Mouse (Mus musculus) lung, adult 2 months (tissue): ENCODE measurements around the gene Snapc2. TPM values are rescaled to one million over a fixed set of nuclear protein-coding genes. Genes with fewer than 3 reads are reported as not detected.
A peak's percentile ranks its signal among the peaks of the same experiment; 100 is the strongest.
"Not testable (repeated sequence)": the region's sequence is repeated elsewhere in the genome, so short reads cannot be mapped to it uniquely, and the experiment has no call there.

Experiments
- DNase-seq: peaks from one replicate; pipeline ENCODE4 v3.0.0; 2022
- H3K4me1 ChIP-seq: fragments of 200-500 bp; 2 replicates; pipeline ENCODE4 v1.6.1; 2011; ENCODE audit warnings: low read length; ENCODE audit not compliant: control insufficient read depth, insufficient read depth
- H3K4me3 ChIP-seq: fragments of 200-500 bp; replicated peaks from 2 replicates; pipeline ENCODE3; 2011; ENCODE audit warnings: low read depth, mild to moderate bottlenecking, control low read depth, low read length; ENCODE audit errors: extremely low read depth
- CTCF ChIP-seq: fragments of 200-500 bp; IDR thresholded peaks from 2 replicates; pipeline ENCODE4 v1.5.1; 2011; ENCODE audit warnings: mild to moderate bottlenecking, low read length, control low read depth; ENCODE audit not compliant: insufficient read depth
- POLR2A ChIP-seq: fragments of 200-500 bp; IDR thresholded peaks from 2 replicates; pipeline ENCODE4 v1.6.1; 2011; ENCODE audit warnings: low read depth, mild to moderate bottlenecking, control low read depth, low read length, borderline replicate concordance; ENCODE audit errors: extremely low read depth
- WGBS: fragments of 180-500 bp; shearing (Covaris S2); methylation state at CpG from one replicate; pipeline ENCODE4 v1.1.7; 2018; 5-methylcytosine and 5-hydroxymethylcytosine counted together
- polyA plus RNA-seq: library from polyadenylated mRNA; depleted of rRNA; stranded (reverse); fragments of >200 nt; gene quantifications from 2 replicates; pipeline ENCODE4 v1.2.3, GENCODE M21; 2012

Gene Snapc2
- polyA plus RNA-seq, 1 experiment = 34.5 TPM

DNA sequence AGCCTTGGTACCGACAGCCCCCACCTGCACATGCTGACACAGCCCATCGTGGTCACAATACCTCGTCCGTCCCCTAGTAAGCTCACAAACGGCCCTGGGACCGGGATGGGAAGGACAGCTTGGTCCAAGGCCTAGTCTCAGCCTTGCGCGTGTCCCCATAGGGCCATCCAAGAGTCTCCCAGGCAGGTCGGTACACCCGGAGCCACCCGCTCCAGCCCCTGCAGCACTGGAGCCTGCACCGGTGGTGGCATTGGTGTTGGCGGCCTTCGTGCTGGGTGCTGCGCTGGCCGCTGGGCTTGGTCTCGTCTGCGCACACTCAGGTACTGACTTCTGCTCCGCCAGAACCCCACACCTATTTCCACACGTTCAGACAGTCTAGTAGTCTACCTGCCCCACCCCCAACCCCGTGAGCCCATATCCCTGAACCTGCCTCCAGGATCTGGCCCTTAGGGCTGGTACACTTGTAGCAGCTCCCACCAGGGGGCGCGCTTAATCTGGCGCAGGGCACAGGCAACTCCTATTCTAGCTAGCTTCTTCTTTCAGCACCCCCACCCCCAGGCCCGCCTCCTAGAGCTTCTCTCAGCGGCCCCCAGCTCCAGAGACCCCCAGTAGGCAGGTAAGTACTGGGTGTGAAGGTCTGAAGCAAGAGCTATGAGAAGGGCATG lies 2.4 kb upstream of the Snapc2 start:
- Histone ChIP-seq H3K4me1 (peaks cover 7% of the 10 kb centered on the region), H3K4me3 (no peak overlapping the region)
- 46% methylated on average over 26 of the region's 26 CpGs for WGBS
- peak; percentile 81 for DNase-seq
- TF ChIP-seq POLR2A = no peak
- TF ChIP-seq CTCF = peak; percentile 78

DNA sequence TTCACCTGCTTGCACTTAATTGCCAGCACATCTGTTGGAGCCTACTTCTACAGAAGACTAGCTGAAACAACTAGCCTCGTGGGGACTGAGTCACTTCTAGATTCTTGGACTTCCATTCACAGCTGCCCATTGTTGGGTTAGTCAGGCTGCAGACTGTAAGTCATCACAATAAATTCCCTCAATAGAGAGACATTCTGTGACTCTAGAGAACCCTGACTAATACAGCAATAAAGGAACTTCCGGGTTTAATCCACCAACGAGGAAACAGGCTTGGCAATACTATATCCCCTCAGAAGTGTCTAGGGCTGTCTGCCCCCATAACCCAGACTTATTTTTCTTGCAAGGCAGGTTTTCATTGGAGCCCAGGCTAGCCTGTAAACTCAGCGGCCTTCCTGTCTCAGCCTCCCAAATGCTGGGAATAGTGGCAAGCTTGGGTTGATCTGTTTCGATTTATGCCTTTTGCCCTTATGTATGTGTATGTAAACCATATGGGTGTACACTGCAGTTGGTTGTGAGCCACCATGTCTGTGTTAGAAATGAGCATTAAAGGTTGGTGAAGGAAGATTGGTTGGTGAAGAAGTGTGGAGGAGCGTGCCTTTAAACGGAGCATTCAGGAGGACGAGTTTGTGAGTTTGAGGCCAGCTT lies 642 bp upstream of the Snapc2 start:
- Histone ChIP-seq H3K4me3 (peak overlapping the region; percentile 11), H3K4me1 (peaks cover 7% of the 10 kb centered on the region)
- 35% methylated on average over 8 of the region's 8 CpGs for WGBS
- TF ChIP-seq CTCF = no peak
- no peak for TF ChIP-seq POLR2A
- no peak for DNase-seq

DNA sequence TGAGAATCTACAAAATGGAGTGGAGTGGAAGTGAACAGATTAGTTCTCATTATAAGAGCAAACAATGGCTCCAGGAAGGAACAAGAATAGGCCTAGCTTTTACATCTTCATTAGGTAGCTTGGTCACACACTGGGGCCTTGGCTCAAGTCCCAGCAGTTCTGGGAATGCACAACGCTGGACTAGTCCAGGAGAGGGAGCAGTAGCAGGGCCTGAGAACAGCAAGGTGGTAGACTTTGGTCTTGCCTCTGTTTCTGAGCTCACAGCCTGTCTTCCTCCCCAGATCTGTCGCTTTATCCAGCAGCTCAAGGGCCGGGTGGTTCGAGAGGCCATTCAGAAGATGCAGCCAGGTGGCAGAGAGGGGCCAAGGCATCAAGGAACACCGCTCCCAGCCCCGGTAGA lies 1.1 kb downstream of the Snapc2 start:
- H3K4me1 ChIP-seq = peaks cover 11% of the 10 kb centered on the region
- WGBS = 58% methylated on average over 6 of the region's 6 CpGs
- DNase-seq = no peak
- no peak overlapping the region for H3K4me3 ChIP-seq
- TF ChIP-seq POLR2A (no peak), CTCF (0 out of 2 replicates have a peak, but pooled peaks have one; percentile 17)

DNA sequence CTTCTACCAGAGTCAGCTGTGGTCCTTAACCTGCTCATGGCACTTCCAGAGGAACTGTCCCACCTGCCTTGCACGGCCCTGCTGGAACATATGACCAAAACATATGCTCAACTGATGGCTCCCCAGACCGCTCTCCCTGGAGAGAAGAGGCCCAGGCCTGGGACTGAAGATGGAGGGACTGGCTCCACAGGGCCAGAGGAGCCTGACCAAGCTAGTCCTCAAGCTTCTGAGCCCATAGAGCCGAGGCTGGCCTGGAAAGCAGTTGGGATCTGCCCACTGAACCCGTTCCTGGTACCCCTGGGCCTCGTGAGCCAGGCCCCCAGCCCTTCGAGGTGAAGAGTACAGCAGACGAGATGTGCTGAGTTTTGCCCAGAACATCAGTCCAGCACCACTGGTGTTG lies 2.6 kb downstream of the Snapc2 start:
- peaks cover 15% of the 10 kb centered on the region for H3K4me1 ChIP-seq
- not testable (repeated sequence) for DNase-seq, H3K4me3 ChIP-seq
- 87% methylated on average over 7 of the region's 7 CpGs for WGBS

DNA sequence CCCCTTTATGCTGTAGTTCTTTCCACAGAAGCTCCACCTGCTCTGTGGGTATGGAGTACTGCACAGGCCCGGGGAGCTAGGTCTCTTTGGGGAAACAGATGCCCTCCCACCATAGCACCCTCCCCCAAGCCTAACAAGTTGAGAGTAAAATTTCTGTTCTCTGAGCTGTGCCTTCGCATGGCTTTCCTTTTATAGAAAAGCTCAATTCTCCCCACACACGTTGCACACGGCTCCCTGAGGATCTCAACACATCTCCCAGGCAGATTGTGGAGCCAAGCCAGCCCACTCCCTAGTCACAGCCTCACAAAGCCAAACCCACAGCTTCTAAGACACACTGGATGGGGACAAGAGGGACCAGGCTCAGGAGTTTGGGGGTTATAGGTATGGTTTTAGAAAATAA lies 4.0 kb downstream of the Snapc2 start:
- TF ChIP-seq CTCF (no peak), POLR2A (no peak)
- no peak for DNase-seq

DNA sequence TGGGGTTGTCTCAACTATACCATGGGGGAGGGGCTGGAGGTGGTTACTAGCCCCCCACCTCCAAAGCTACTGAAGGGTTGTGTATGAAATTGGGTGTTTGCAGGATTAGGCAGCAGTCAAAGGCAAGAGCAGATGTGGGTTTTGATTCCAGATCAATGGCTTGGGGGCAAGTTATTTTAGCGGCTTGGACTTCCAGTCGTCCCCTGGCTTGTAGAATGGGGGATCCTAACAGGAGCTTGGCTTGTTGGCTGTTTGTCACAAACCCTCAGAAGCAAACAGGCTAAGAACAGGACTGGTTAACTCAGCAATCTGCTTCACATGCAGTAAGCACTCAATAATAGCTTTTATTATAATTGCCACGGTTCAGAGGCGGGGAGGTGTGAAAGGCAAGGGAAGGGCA lies 4.5 kb downstream of the Snapc2 start:
- no peak overlapping the region for H3K4me3 ChIP-seq
- 79% methylated on average over 4 of the region's 4 CpGs for WGBS
- DNase-seq = no peak
- H3K4me1 ChIP-seq = peaks cover 15% of the 10 kb centered on the region
- TF ChIP-seq CTCF (no peak), POLR2A (no peak)

More for the DNA sequence above, 4.0 kb downstream of the Snapc2 start:
- WGBS = 41% methylated on average over 4 of the region's 4 CpGs
- H3K4me1 ChIP-seq = peaks cover 15% of the 10 kb centered on the region
- H3K4me3 ChIP-seq = no peak overlapping the region

DNA sequence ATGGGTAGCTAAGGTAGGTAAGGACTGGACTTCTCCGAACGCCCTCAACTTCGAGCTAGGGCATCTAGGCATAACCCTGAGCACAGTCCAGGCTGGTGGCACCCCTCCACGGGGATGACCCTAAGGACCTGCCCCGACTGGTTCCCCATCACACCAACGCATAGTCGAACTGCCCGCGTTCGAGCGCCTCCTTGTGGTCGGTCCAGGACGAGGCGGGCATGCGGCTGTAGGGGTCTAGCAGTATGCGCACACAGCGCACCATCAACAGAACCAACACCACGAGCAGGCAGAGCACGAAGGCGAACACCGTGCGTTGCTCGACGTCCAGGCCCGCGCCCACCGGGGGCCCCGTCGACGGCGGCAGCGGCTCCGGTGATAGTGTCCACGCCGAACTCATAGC lies 5.4 kb downstream of the Snapc2 start:
- Histone ChIP-seq H3K4me3 (peak overlapping the region; percentile 66), H3K4me1 (peaks cover 13% of the 10 kb centered on the region)
- no peak for TF ChIP-seq POLR2A
- TF ChIP-seq CTCF = peak; percentile 63
- 2% methylated on average over 35 of the region's 35 CpGs for WGBS
- DNase-seq = peak; percentile 66

DNA sequence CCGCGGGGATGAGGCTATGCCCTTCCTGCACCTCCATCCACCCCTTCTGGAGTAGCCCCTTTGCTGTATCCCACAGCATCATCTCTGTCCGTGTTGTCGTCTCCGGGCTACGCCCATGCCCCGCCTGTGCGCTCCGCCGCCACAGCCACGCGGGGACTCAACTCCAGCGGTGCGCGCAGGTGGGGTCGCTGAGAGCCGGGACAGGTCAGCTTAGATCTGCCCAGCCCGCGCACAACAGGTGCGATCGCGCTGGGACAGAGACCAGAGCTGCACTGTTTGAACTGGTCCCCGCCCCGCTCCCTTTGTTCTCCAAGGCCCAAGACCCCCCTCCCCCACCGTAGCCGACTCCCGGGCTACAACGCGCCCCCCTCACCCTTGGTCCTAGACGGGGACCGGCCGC lies 5.8 kb downstream of the Snapc2 start:
- H3K4me3 ChIP-seq = peak overlapping the region; percentile 66
- WGBS = 2% methylated on average over 32 of the region's 32 CpGs
- DNase-seq = no peak
- H3K4me1 ChIP-seq = peaks cover 10% of the 10 kb centered on the region
- TF ChIP-seq POLR2A = no peak
- no peak for TF ChIP-seq CTCF

DNA sequence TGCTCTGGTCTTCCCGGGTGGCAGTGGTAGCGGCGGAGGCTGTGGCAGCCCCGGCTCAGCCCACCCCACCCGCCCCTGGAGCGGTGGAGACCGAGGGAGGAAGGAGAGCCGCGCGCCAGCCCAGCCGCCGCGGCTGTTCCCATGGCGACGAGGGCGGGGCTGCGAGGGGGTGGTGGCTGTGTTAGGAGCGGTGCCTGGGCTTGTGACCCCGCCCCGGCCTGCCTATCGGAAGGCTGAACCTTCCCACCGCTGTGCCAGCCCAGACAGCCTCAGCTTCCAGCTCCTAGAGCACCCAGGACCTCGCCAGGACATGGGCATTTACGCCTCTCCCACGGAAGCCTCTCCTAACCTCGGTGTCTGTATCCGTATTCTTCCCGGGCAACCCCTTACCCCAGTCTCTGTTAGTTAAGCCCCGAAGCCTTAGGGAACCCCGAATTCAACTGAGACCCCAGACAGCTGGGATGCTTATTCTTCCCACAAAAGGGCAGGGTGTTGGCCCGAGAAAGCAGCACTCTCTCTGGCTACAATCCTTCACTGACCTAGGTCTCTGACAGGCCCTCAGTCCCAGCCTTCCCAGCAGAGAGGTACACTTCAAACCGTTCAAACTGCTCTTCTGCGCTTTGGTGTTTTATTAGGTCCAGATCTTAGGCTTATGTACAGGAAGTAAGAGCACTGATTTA lies 6.4 kb downstream of the Snapc2 start, which contains the start of gene Ctxn1:
Gene Ctxn1, minus strand, starts transcription at position 150 of the 680 bp plus-strand sequence.
- Histone ChIP-seq H3K4me1 (peaks cover 8% of the 10 kb centered on the region), H3K4me3 (peak within 1 kb of the TSS; percentile 66)
- WGBS = 5% methylated on average over 33 of the region's 33 CpGs
- peak; percentile 95 for DNase-seq
- no peak for TF ChIP-seq CTCF
- TF ChIP-seq POLR2A = peak; percentile 55; the same call in 1 of the 2 replicates

DNA sequence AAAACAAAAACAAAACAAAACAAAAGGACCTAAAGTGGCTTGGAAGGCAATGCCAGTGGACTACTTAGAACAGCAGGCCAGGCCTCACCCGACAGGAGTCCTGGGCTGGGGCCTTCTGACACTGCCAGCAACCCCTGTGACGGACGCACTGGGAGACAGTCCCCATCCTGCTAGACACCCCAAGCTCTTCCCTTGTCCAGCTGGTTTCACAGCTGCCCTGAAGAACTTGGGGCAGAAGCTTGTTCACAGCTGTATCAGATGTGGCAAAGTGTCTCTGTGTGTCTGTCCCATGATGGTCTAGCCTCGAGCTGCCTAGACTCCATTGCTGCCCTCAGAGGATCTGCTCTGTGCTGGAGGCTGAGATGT lies 6.9 kb downstream of the Snapc2 start:
- DNase-seq = no peak
- no peak overlapping the region for H3K4me3 ChIP-seq
- peaks cover 8% of the 10 kb centered on the region for H3K4me1 ChIP-seq
- no peak for TF ChIP-seq POLR2A
- TF ChIP-seq CTCF = no peak
- WGBS = 82% methylated on average over 4 of the region's 4 CpGs
